Mouse (Mus musculus): ENCODE measurements around the gene Garem2.

DNA sequence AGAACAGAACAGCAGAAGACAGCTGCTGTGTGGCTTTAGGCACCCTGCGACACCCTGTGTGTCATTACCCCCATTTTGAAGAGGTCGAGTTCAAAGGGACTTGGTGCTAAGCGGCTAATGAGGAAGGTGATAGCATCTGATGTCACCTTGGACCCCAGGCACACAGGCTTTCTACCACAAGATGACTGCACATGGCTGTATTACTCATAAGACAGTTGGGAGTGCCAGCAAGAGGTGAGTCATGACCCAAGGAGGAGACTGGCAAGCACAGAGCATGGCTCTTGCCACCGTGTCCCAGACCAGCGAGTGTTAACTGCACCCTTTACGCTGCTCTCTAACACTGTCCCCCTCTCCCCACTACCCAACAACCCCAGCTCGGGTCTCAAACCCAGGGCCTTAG, 21.8 kb downstream of the Garem2 start:
- TF ChIP-seq POLR2A (IDR thresholded peaks at IDR 0.05; ENCODE audit: borderline replicate concordance, control insufficient read depth, low read depth, low read length) = no peak
- TF ChIP-seq CTCF (IDR thresholded peaks at IDR 0.05; ENCODE audit: control insufficient read depth, insufficient read depth, low read length) = no peak
